Mouse (Mus musculus): ENCODE measurements around the gene Cela3a.

Cela3a gene

GRCm38 (mm10) chr4:137369954-137370750 is 39.4 kb downstream of the Cela3a start:
- DNase-seq: peak; percentile 98

GRCm38 (mm10) chr4:137368198-137368597 is 41.4 kb downstream of the Cela3a start:
- DNase-seq: peak; percentile 71

GRCm38 (mm10) chr4:137367275-137368088 is 42.1 kb downstream of the Cela3a start:
- DNase-seq: peak; percentile 99

- peak; percentile 79 for DNase-seq
Observed at GRCm38 (mm10) chr4:137366097-137366496, 43.5 kb downstream of the Cela3a start.

- peak; percentile 96 for DNase-seq
Observed at GRCm38 (mm10) chr4:137365356-137366062, 44.1 kb downstream of the Cela3a start.

GRCm38 (mm10) chr4:137364826-137365225 is 44.8 kb downstream of the Cela3a start:
- peak; percentile 85 for DNase-seq

GRCm38 (mm10) chr4:137360996-137361395 is 48.6 kb downstream of the Cela3a start:
- peak; percentile 71 for DNase-seq

- DNase-seq: peak; percentile 93
Observed at GRCm38 (mm10) chr4:137358291-137359002, 51.1 kb downstream of the Cela3a start.

GRCm38 (mm10) chr4:137357517-137358254 is 51.9 kb downstream of the Cela3a start, which contains the start of gene Cdc42:
Cdc42 (minus strand) TSS chr4:137357720.
- peak; percentile 100 for DNase-seq

- peak; percentile 99 for DNase-seq
Observed at GRCm38 (mm10) chr4:137356674-137357510, 52.7 kb downstream of the Cela3a start.

All from heart, adult 11 months (tissue).